Mouse (Mus musculus) neural tube, embryonic 11.5 days (tissue): ENCODE data around the gene Col11a2. TPM values are rescaled to one million over a fixed set of nuclear protein-coding genes. Genes with fewer than 3 reads are reported as not detected.

Experiments
- ATAC-seq: fragments of 200-750 bp; cut with Nextera tagmentation; 2 replicates; pipeline ENCODE4 v1.8.0; 2017; ENCODE audit warnings: moderate number of reproducible peaks, mild to moderate bottlenecking, moderate TSS enrichment, moderate library complexity; ENCODE audit not compliant: insufficient read depth, low FRiP score, low TSS enrichment
- DNase-seq: peaks from one replicate; pipeline ENCODE4 v3.0.0-alpha.2; 2015; ENCODE audit warnings: low spot score
- H3K27ac ChIP-seq: fragments of 300-500 bp; sonication (generic); 2 replicates; pipeline ENCODE4 v1.5.1; 2014; ENCODE audit warnings: low read depth, mild to moderate bottlenecking, low read length
- H3K27me3 ChIP-seq: fragments of 300-500 bp; sonication (generic); 2 replicates; pipeline ENCODE4 v1.6.1; 2014; ENCODE audit warnings: mild to moderate bottlenecking, low read length, mixed read lengths; ENCODE audit not compliant: control insufficient read depth, insufficient read depth
- H3K36me3 ChIP-seq: fragments of 300-500 bp; sonication (generic); 2 replicates; pipeline ENCODE4 v1.6.1; 2014; ENCODE audit warnings: mild to moderate bottlenecking, low read length, moderate library complexity, mixed read lengths; ENCODE audit not compliant: control insufficient read depth, insufficient read depth
- H3K4me1 ChIP-seq: fragments of 300-500 bp; sonication (generic); 2 replicates; pipeline ENCODE4 v1.6.1; 2014; ENCODE audit warnings: low read length, mixed read lengths; ENCODE audit not compliant: control insufficient read depth, insufficient read depth
- H3K4me2 ChIP-seq: fragments of 300-500 bp; sonication (generic); 2 replicates; pipeline ENCODE4 v1.6.1; 2014; ENCODE audit warnings: low read depth, mild to moderate bottlenecking, moderate library complexity
- H3K4me3 ChIP-seq: fragments of 300-500 bp; sonication (generic); 2 replicates; pipeline ENCODE4 v1.5.1; 2014; ENCODE audit warnings: low read depth, low read length
- H3K9ac ChIP-seq: fragments of 300-500 bp; sonication (generic); 2 replicates; pipeline ENCODE4 v1.6.1; 2014; ENCODE audit warnings: mild to moderate bottlenecking, low read length
- H3K9me3 ChIP-seq: fragments of 300-500 bp; sonication (generic); 2 replicates; pipeline ENCODE4 v1.6.1; 2016; ENCODE audit warnings: low read length; ENCODE audit not compliant: control insufficient read depth
- WGBS: fragments of 180-500 bp; shearing (Covaris S2); extraction: QIAGEN DNeasy Blood & Tissue Kit; methylation state at CpG from one replicate; pipeline ENCODE4 v1.1.7; 2014; 5-methylcytosine and 5-hydroxymethylcytosine counted together
- polyA plus RNA-seq: library from polyadenylated mRNA; unstranded; fragments of >200 nt; fragmentation: Nextera tagmentation; extraction: Ambion mirVana; gene quantifications from 2 replicates; pipeline ENCODE4 v1.2.1, GENCODE M21; 2014

Col11a2 gene
- polyA plus RNA-seq, 1 experiment from 2014 or later: 1.5 TPM

- H3K27me3 ChIP-seq: no peaks in the 10 kb centered on the region
- no peaks in the 10 kb centered on the region for H3K36me3 ChIP-seq
- H3K27ac ChIP-seq: no peak overlapping the region
- 93% methylated on average over 11 of the region's 11 CpGs for WGBS
- H3K4me2 ChIP-seq: no peak overlapping the region
- H3K9ac ChIP-seq: no peak overlapping the region
- DNase-seq (no peak), ATAC-seq (no peak)
- no peaks in the 10 kb centered on the region for H3K9me3 ChIP-seq
- H3K4me1 ChIP-seq: no peaks in the 10 kb centered on the region; the same call in 1 of the 2 replicates
- no peak overlapping the region for H3K4me3 ChIP-seq
These were observed 48.9 kb downstream of the Col11a2 start for GRCm38 (mm10) chr17:34088124-34088523.

- Histone ChIP-seq H3K9ac (no peak overlapping the region), H3K4me1 (no peaks in the 10 kb centered on the region), H3K4me2 (no peak overlapping the region), H3K9me3 (no peaks in the 10 kb centered on the region), H3K36me3 (no peaks in the 10 kb centered on the region), H3K27ac (no peak overlapping the region), H3K27me3 (no peaks in the 10 kb centered on the region), H3K4me3 (no peak overlapping the region)
- peak; percentile 44 for DNase-seq
- no peak for ATAC-seq
- 65% methylated on average over 7 of the region's 7 CpGs for WGBS
These were observed 51.7 kb downstream of the Col11a2 start for GRCm38 (mm10) chr17:34090923-34091322.

DNA sequence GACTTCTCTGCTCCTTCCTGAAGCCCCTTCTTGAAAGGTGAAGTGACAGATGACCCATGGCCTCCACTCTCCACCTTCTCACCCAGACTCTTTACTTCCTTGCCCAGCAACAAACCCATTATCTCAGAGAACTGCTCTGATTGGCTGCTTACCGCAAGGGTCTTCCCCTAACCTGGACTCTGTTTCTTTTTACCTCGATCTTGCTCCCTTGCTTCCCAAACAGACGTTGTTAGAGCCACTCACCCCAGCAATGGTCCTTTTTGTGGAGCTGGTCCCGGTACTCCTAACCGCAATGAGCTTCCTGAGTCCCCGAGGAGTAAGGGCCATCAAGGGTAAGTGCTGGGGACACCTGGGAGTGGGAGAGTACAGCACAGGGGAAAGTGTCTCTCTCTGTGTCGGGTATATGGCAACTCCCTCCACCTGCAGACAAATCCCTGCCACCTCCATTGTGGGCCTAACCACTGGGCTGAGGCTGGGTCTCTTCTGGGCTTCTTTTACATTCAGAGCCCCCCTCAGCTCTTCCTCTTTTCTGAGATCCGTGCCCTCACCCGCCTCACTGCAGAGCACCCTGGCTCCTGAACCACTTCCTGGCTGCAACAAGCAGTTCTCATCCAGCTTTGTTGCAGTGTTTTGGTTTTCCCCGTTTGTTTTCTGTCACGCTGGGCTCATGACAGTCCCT is 53.1 kb downstream of the Col11a2 start, which contains the start of gene H2-Oa:
TSS of gene H2-Oa (plus strand) at position 144 of the 679 bp plus-strand sequence.
- WGBS: 41% methylated on average over 11 of the region's 11 CpGs

GRCm38 (mm10) chr17:34093199-34093874 is 54.1 kb downstream of the Col11a2 start:
- H3K4me2 ChIP-seq: no peak overlapping the region
- ATAC-seq: no peak
- H3K27ac ChIP-seq: no peak overlapping the region
- peak; percentile 68 for DNase-seq
- H3K36me3 ChIP-seq: no peaks in the 10 kb centered on the region
- H3K9me3 ChIP-seq: no peaks in the 10 kb centered on the region
- H3K4me3 ChIP-seq: no peak overlapping the region
- no peaks in the 10 kb centered on the region for H3K27me3 ChIP-seq
- H3K4me1 ChIP-seq: no peaks in the 10 kb centered on the region
- H3K9ac ChIP-seq: no peak overlapping the region
- 35% methylated on average over 7 of the region's 7 CpGs for WGBS

More for the DNA sequence above, 53.1 kb downstream of the Col11a2 start, which contains the start of gene H2-Oa:
- H3K27me3 ChIP-seq: no peaks in the 10 kb centered on the region
- no peaks in the 10 kb centered on the region for H3K9me3 ChIP-seq
- H3K4me1 ChIP-seq: no peaks in the 10 kb centered on the region
- H3K36me3 ChIP-seq: no peaks in the 10 kb centered on the region
- no peak within 1 kb of the TSS for H3K4me2 ChIP-seq
- H3K9ac ChIP-seq: no peak within 1 kb of the TSS
- DNase-seq (no peak), ATAC-seq (no peak)
- H3K4me3 ChIP-seq: no peak within 1 kb of the TSS
- H3K27ac ChIP-seq: no peak within 1 kb of the TSS

DNA sequence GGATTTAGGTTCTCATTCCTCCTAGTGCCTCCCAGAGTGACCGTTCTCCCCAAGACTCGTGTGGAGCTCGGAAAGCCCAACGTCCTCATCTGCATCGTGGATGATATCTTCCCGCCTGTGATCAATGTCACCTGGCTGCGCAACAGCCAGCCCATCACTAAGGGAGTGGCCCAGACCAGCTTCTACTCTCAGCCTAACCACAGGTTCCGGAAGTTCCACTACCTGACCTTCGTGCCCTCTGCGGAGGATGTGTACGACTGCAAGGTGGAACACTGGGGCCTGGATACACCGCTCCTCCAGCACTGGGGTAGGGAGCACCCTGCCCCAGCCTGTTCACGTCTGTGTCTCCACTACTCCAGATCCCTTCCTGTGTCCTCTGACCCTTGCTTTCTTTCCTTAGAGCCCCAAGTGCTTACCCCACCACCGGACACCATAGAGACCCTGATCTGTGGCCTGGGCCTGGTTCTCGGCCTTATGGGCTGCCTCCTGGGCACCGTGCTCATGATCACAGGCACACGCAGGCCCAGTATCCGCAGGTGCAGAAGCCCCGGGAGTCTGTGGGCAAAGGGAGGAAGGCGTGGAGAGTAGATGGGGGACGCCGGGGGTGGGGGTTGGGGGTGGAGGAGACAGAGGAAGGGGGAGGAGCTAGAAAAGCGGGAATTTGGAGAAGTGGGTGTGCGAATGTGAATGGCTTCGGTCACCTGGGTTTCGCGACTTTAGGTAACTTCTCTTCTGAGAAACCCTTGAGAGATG is 55.2 kb downstream of the Col11a2 start:
- Histone ChIP-seq H3K4me2 (no peak overlapping the region), H3K4me1 (no peaks in the 10 kb centered on the region), H3K4me3 (no peak overlapping the region), H3K9ac (no peak overlapping the region), H3K27me3 (no peaks in the 10 kb centered on the region), H3K9me3 (no peaks in the 10 kb centered on the region), H3K27ac (no peak overlapping the region), H3K36me3 (no peaks in the 10 kb centered on the region)
- 84% methylated on average over 27 of the region's 27 CpGs for WGBS
- no peak for DNase-seq
- no peak for ATAC-seq

DNA sequence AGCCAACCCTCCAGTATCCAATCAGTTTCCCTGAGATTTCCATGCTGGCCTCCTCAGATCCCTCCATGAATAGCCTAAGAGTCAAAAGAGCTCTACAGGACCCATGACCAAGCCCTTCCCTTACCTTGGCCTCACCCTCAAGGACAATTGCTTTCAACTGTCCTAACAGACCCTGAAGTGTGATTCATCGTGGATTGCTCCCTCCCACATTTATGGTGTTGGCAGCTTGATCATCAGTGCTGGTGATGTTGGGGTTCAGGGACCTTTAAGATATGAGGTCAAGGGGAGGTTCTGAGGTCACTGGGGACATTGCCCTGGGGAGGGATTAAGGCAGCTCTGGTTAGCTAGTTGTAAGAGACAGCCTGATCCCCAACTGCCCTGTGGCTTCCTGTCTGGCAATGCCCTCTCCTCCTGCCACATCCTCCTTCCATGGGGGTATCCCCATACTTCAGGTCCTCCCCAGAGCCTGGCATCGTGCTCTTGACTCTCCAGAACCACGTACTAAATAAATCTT is 57.3 kb downstream of the Col11a2 start:
- Histone ChIP-seq H3K27ac (no peak overlapping the region), H3K4me1 (0 out of 2 replicates have a peak, but pooled peaks cover 2% of the 10 kb centered on the region), H3K9ac (no peak overlapping the region), H3K9me3 (no peaks in the 10 kb centered on the region), H3K27me3 (no peaks in the 10 kb centered on the region), H3K36me3 (no peaks in the 10 kb centered on the region), H3K4me2 (no peak overlapping the region), H3K4me3 (no peak overlapping the region)
- DNase-seq (no peak), ATAC-seq (no peak)
- 72% methylated on average over 3 of the region's 3 CpGs for WGBS

DNA sequence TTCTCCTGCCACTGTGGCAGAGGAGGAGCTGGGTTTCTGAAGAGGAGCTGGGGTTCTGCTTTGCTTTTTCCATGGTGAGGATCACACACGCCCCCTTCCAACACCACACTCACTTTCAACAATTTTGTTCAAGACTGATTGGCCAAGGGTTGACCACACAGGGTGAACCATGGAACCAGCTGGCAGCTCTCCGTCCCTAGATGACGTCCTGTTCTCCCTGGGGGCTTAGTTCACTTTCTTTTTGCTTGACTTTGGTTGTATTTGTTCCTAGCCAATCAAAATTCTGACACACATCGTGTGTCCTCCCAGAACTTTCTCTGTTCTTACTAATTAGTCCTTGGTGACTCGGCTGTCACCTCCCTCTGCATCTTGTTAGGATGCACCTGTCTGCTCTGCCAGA is 58.0 kb downstream of the Col11a2 start:
- no peak overlapping the region for H3K9ac ChIP-seq
- H3K4me3 ChIP-seq: no peak overlapping the region
- H3K36me3 ChIP-seq: no peaks in the 10 kb centered on the region
- ATAC-seq (no peak), DNase-seq (no peak)
- 63% methylated on average over 5 of the region's 5 CpGs for WGBS
- no peak overlapping the region for H3K4me2 ChIP-seq
- no peak overlapping the region for H3K27ac ChIP-seq
- H3K4me1 ChIP-seq: 0 out of 2 replicates have a peak, but pooled peaks cover 4% of the 10 kb centered on the region
- H3K9me3 ChIP-seq: no peaks in the 10 kb centered on the region
- no peaks in the 10 kb centered on the region for H3K27me3 ChIP-seq

- no peaks in the 10 kb centered on the region for H3K9me3 ChIP-seq
- DNase-seq (no peak), ATAC-seq (no peak)
- H3K4me1 ChIP-seq: 0 out of 2 replicates have a peak, but pooled peaks cover 4% of the 10 kb centered on the region
- no peak overlapping the region for H3K9ac ChIP-seq
- no peak overlapping the region for H3K4me2 ChIP-seq
- 60% methylated on average over 10 of the region's 10 CpGs for WGBS
- H3K36me3 ChIP-seq: no peaks in the 10 kb centered on the region
- H3K27me3 ChIP-seq: no peaks in the 10 kb centered on the region
- H3K4me3 ChIP-seq: no peak overlapping the region
- no peak overlapping the region for H3K27ac ChIP-seq
These were observed 59.7 kb downstream of the Col11a2 start for GRCm38 (mm10) chr17:34098709-34099479.
